Mouse (Mus musculus) spleen, adult 2 months (tissue): Measurements from ENCODE around the gene P2ry14.

Experiments
- CTCF ChIP-seq: fragments of 200-500 bp; IDR thresholded peaks from 2 replicates; pipeline ENCODE4 v1.5.1; 2011; ENCODE audit warnings: mild to moderate bottlenecking, inconsistent platforms; ENCODE audit not compliant: insufficient read depth, insufficient read length, insufficient replicate concordance; ENCODE audit errors: extremely low read depth
- POLR2A ChIP-seq: fragments of 200-500 bp; IDR thresholded peaks from 2 replicates; pipeline ENCODE4 v1.6.1; 2011; ENCODE audit warnings: low read depth, low read length, inconsistent platforms

GRCm38 (mm10) chr3:59092702-59093101 is 60.7 kb downstream of the P2ry14 start:
- TF ChIP-seq POLR2A (no peak), CTCF (no peak)
